Mouse (Mus musculus): Measurements from ENCODE around the gene 1700029I15Rik. TPM values are rescaled to one million over a fixed set of nuclear protein-coding genes. Genes with fewer than 3 reads are reported as not detected.

The 1700029I15Rik gene
- polyA plus RNA-seq, 1 experiment from 2014 or later = 1.9 TPM

DNA sequence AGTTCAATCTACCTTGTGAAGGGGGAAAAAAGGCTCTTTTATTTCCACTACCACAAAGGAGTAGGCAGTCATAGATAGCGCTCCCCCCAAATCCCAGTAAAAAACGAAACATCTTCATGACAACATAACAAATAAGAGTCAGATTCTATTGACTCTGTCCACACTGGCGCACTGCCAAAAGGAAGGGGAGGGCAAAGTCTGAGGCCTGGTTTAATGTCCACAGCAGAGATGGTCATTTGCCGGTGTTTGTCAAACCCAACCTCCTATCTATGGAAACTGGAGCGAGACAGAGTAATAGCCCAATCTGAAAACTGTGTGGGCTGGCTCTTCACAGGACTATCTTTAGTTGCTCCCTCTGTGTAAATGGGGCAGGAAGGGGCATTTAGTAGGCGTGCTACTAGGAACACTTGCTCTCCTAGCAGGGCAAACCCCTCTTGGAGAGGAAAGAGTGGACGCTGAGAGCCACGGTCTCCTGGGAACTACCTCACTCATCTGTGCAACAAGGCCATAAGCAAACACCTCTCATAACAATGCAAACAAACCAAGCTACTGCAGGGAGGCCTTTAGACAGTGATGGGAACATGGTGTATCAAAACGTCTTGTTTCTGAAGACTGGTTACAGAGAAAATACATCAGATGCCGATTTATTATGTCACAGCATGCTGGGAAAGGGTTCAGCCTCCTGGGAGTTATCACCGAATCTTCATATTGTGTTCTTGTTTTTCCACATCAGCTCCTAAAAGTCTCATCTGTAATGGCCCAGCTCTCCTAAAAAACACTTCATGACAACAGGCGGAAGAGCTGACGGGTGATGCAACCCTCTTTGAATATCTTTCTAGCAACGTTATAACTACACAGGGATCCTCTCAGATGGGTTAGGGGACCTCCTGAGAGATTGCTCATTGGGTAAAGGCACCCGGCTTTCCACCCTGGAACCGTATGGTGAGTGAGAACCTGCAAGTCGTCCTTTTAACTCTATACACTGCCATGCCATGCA, 50.3 kb downstream of the 1700029I15Rik start:
- DNase-seq (peak; percentile 86), ATAC-seq (peak; percentile 48)
- 33% methylated on average over 17 of the region's 17 CpGs for WGBS (ENCODE audit: insufficient replicate concordance)
- Histone ChIP-seq H3K27me3 (ENCODE audit: insufficient read depth, low read length) (no peaks in the 10 kb centered on the region), H3K27ac (ENCODE audit: low read depth) (peak overlapping the region; percentile 92), H3K4me3 (ENCODE audit: low read depth, low read length) (peak overlapping the region; percentile 80), H3K9ac (replicated peaks) (peak overlapping the region; percentile 86), H3K4me1 (ENCODE audit: insufficient read depth) (peaks cover 45% of the 10 kb centered on the region), H3K9me3 (ENCODE audit: low read length) (no peaks in the 10 kb centered on the region), H3K4me2 (ENCODE audit: low read depth, low read length) (peak overlapping the region; percentile 95), H3K36me3 (replicated peaks; ENCODE audit: insufficient read depth, low read length) (peaks cover 2% of the 10 kb centered on the region; the same call in 1 of the 2 replicates)
- TF ChIP-seq EP300 (IDR thresholded peaks at IDR 0.05; ENCODE audit: low read depth) = no peak; the same call in 1 of the 2 replicates
- TF ChIP-seq CTCF (IDR thresholded peaks at IDR 0.05; ENCODE audit: low read depth) = no peak

DNA sequence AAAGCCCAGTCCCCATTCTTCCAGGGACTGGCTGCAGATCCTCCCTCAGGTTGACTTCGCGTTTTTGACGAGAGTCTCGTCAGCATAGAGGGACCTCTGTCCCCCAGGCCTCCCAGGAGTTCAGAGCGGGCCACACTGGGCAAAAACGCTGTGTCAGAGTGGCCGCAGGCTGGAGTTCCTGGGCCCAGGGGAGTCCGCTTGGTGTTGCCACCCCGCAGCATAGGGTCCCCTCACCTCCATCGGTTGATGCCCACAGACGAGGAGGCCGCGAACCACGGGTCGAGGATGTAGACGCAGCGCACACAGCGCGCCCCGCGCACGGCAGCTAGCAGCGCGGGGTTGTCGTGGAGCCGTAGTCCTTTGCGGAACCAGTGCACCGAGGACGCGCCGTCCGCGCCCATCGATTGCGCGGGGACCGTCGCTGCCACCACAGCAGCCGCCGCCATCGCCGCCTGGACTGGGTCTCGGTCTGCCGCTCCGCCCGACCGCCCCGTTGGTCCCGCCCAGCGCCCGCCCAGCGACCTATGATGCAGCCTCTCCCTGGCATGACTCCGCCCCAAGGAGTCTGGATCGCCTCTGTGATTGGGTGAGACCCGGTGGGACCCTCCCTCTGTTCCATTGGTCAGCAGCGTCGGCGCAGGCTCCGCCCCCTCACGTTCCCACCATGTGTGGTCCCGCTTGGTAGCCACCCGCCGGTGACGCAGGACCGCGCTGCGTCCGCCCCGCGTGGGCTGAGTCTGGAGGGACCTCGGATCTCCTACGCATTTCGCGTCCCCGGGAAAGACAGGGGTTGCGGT, 51.4 kb downstream of the 1700029I15Rik start, which contains the start of gene Cry2:
TSS of gene Cry2 (minus strand) at position 466 of the 797 bp plus-strand sequence.
- DNase-seq = peak; percentile 100
- WGBS (ENCODE audit: insufficient replicate concordance) = 0% methylated on average over 41 of the region's 76 CpGs
- peaks cover 40% of the 10 kb centered on the region for H3K4me1 ChIP-seq (ENCODE audit: insufficient read depth)

DNA sequence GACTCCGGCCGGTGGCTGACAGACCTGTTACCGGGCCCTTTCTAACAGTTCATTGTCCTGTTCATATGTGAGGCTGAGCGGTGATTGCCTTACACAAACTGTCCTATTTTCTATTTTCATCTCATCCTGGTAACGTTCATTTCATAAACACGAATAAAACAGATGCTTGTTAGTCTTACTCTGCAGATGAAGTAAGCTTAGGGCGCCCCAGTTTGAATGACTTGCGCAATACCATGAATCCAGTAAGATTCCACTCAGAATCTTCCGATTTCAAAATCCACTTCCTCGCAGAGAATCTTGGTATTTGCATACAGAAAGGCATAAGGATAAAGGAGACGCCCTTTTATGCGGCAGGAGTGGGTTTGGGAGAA, 52.0 kb downstream of the 1700029I15Rik start:
- no peak for TF ChIP-seq CTCF (IDR thresholded peaks at IDR 0.05; ENCODE audit: low read depth)
- TF ChIP-seq EP300 (IDR thresholded peaks at IDR 0.05; ENCODE audit: low read depth) = no peak; the same call in 1 of the 2 replicates
- H3K27ac ChIP-seq (ENCODE audit: low read depth) = peak overlapping the region; percentile 66
- H3K4me1 ChIP-seq (ENCODE audit: insufficient read depth) = peaks cover 34% of the 10 kb centered on the region
- WGBS (ENCODE audit: insufficient replicate concordance) = 7% methylated on average over 12 of the region's 12 CpGs
- peak overlapping the region; percentile 80 for H3K4me3 ChIP-seq (ENCODE audit: low read depth, low read length)
- no peaks in the 10 kb centered on the region for H3K9me3 ChIP-seq (ENCODE audit: low read length)
- peaks cover 2% of the 10 kb centered on the region; the same call in 1 of the 2 replicates for H3K36me3 ChIP-seq (replicated peaks; ENCODE audit: insufficient read depth, low read length)
- H3K9ac ChIP-seq (replicated peaks) = peak overlapping the region; percentile 53; the same call in 1 of the 2 replicates
- DNase-seq (no peak), ATAC-seq (no peak)
- peak overlapping the region; percentile 95 for H3K4me2 ChIP-seq (ENCODE audit: low read depth, low read length)
- no peaks in the 10 kb centered on the region for H3K27me3 ChIP-seq (ENCODE audit: insufficient read depth, low read length)

More for the DNA sequence above, 51.4 kb downstream of the 1700029I15Rik start, which contains the start of gene Cry2:
- H3K4me3 ChIP-seq (ENCODE audit: low read depth, low read length) = peak within 1 kb of the TSS; percentile 80
- H3K27ac ChIP-seq (ENCODE audit: low read depth) = peak within 1 kb of the TSS; percentile 92
- peaks cover 2% of the 10 kb centered on the region; the same call in 1 of the 2 replicates for H3K36me3 ChIP-seq (replicated peaks; ENCODE audit: insufficient read depth, low read length)
- no peaks in the 10 kb centered on the region for H3K27me3 ChIP-seq (ENCODE audit: insufficient read depth, low read length)
- no peaks in the 10 kb centered on the region for H3K9me3 ChIP-seq (ENCODE audit: low read length)
- peak within 1 kb of the TSS; percentile 95 for H3K4me2 ChIP-seq (ENCODE audit: low read depth, low read length)
- H3K9ac ChIP-seq (replicated peaks) = peak within 1 kb of the TSS; percentile 86
- no peak; the same call in 1 of the 2 replicates for TF ChIP-seq EP300 (IDR thresholded peaks at IDR 0.05; ENCODE audit: low read depth)
- TF ChIP-seq CTCF (IDR thresholded peaks at IDR 0.05; ENCODE audit: low read depth) = no peak
- ATAC-seq = peak; percentile 92

DNA sequence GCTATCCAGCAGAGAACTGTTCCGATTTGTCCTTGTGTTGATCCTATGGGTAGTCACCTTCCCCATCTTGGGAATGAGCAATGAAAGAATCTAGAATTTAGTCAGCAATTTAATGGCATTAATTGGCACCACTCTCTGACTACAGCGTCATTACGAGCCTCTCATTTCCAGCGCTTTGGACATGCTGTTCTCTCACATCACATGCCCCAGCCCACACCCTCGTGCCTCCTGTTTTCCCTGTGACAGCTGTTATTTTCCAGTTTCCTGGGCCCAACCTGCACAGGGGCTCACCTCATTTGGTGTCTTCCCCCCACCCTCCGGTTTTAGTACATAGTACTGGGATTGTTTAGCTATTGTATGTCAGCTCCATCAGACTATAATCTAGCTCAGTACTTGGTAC, 52.7 kb downstream of the 1700029I15Rik start:
- no peak overlapping the region for H3K4me3 ChIP-seq (ENCODE audit: low read depth, low read length)
- H3K27ac ChIP-seq (ENCODE audit: low read depth) = no peak overlapping the region
- no peak for ATAC-seq
- DNase-seq = no peak
- H3K9me3 ChIP-seq (ENCODE audit: low read length) = no peaks in the 10 kb centered on the region
- H3K4me1 ChIP-seq (ENCODE audit: insufficient read depth) = peaks cover 28% of the 10 kb centered on the region
- no peaks in the 10 kb centered on the region for H3K36me3 ChIP-seq (replicated peaks; ENCODE audit: insufficient read depth, low read length)
- 59% methylated on average over 6 of the region's 6 CpGs for WGBS (ENCODE audit: insufficient replicate concordance)
- H3K27me3 ChIP-seq (ENCODE audit: insufficient read depth, low read length) = no peaks in the 10 kb centered on the region
- no peak overlapping the region for H3K9ac ChIP-seq (replicated peaks)
- H3K4me2 ChIP-seq (ENCODE audit: low read depth, low read length) = 0 out of 2 replicates have a peak overlapping the region, but pooled peaks have one; percentile 95
- TF ChIP-seq CTCF (IDR thresholded peaks at IDR 0.05; ENCODE audit: low read depth) = no peak
- TF ChIP-seq EP300 (IDR thresholded peaks at IDR 0.05; ENCODE audit: low read depth) = no peak

Small RNA genes lying within 50 kb of the gene (microRNA-seq; reads per million reads assigned to microRNA genes)
- not detected for gene Mir7000

Other genes with a start within 250 kb of the 1700029I15Rik start
- 90.6 and 95.6 TPM in 2 replicates for gene Pex16, start 7.9 kb upstream of the 1700029I15Rik start, polyA plus RNA-seq (2015; fragmentation: Nextera tagmentation; extraction: Ambion mirVana)
- gene Large2, start 7.7 kb upstream of the 1700029I15Rik start, polyA plus RNA-seq (2015; fragmentation: Nextera tagmentation; extraction: Ambion mirVana) = 2.7 and 3.5 TPM in 2 replicates
- gene Mapk8ip1, start 18.7 kb downstream of the 1700029I15Rik start, polyA plus RNA-seq (2015; fragmentation: Nextera tagmentation; extraction: Ambion mirVana) = 2.6 and 2.8 TPM in 2 replicates
- 9.6 and 11.9 TPM in 2 replicates for gene Cry2, start 51.5 kb downstream of the 1700029I15Rik start, polyA plus RNA-seq (2015; fragmentation: Nextera tagmentation; extraction: Ambion mirVana)
- gene Slc35c1, start 78.0 kb downstream of the 1700029I15Rik start, polyA plus RNA-seq (2015; fragmentation: Nextera tagmentation; extraction: Ambion mirVana) = 9.0 and 9.3 TPM in 2 replicates
- 0.05 and 0.06 TPM in 2 replicates for gene Chst1, start 217.2 kb downstream of the 1700029I15Rik start, polyA plus RNA-seq (2015; fragmentation: Nextera tagmentation; extraction: Ambion mirVana)

Measured in liver, postnatal 0 days (tissue).